Mouse (Mus musculus): Measurements from ENCODE around the gene Snx6. TPM values are rescaled to one million over a fixed set of nuclear protein-coding genes. Genes with fewer than 3 reads are reported as not detected.

The Snx6 gene
- polyA plus RNA-seq, 1 experiment from 2014 or later, result 115 TPM

DNA sequence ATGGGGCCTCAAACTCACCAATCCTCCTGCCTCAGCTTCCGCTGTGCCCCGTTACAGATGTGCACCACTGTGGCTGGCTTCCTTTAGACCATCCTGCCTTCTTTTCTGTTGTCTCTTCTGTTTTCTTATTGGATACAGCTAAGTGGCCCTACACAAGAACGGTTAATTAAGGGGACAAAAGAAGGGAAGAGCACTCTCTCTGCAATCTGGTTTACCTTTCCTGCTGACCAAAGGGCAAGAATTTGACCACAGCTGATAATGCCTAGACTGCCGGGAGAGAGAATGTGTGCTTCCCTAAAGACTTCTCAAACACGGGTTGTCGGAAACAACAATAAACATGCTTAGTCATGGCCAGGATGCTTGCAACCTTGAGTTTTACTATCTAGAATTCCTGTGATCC lies 12.0 kb upstream of the Snx6 start:
- Histone ChIP-seq H3K9ac (ENCODE audit: low read depth, low read length) (no peak overlapping the region), H3K4me1 (replicated peaks; ENCODE audit: control insufficient read depth, insufficient read depth, low read length) (peaks cover 4% of the 10 kb centered on the region; the same call in 1 of the 2 replicates), H3K36me3 (ENCODE audit: control insufficient read depth, insufficient read depth, low read length) (no peaks in the 10 kb centered on the region), H3K9me3 (ENCODE audit: control insufficient read depth, low read length) (no peaks in the 10 kb centered on the region), H3K27me3 (replicated peaks; ENCODE audit: control insufficient read depth, insufficient read depth, low read length) (no peaks in the 10 kb centered on the region), H3K4me2 (no peak overlapping the region), H3K4me3 (ENCODE audit: low read depth, low read length) (no peak overlapping the region), H3K27ac (ENCODE audit: low read depth, low read length) (no peak overlapping the region)
- DNase-seq (ENCODE audit: low spot score), result no peak
- 33% methylated on average over 6 of the region's 6 CpGs for WGBS
- no peak for ATAC-seq (replicated peaks; ENCODE audit: low FRiP score)

DNA sequence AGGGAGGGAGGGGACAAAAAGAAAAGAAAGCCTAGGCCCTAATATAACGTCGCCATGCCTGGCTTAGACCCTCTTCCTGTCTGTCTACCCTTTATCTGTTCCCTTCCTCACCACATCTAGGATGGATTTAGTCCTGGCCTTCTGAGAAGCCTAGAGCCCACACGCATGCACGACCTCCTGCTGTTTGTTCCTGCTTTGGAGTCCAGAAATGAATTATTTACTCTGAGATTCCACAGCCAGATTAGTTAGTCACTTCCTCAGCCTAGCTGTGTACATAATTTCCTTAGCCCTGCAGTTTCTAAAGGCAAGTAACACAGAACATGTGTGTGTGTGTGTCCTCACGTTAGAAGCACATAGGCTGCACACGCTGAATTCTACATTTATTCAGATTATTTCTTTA lies 10.6 kb upstream of the Snx6 start:
- ATAC-seq (replicated peaks; ENCODE audit: low FRiP score), result no peak
- H3K9me3 ChIP-seq (ENCODE audit: control insufficient read depth, low read length), result no peaks in the 10 kb centered on the region
- DNase-seq (ENCODE audit: low spot score), result no peak
- no peaks in the 10 kb centered on the region for H3K36me3 ChIP-seq (ENCODE audit: control insufficient read depth, insufficient read depth, low read length)
- H3K27ac ChIP-seq (ENCODE audit: low read depth, low read length), result no peak overlapping the region
- H3K4me2 ChIP-seq, result no peak overlapping the region
- WGBS, result 52% methylated on average over 6 of the region's 6 CpGs
- peaks cover 4% of the 10 kb centered on the region; the same call in 1 of the 2 replicates for H3K4me1 ChIP-seq (replicated peaks; ENCODE audit: control insufficient read depth, insufficient read depth, low read length)
- H3K9ac ChIP-seq (ENCODE audit: low read depth, low read length), result no peak overlapping the region
- H3K4me3 ChIP-seq (ENCODE audit: low read depth, low read length), result no peak overlapping the region
- H3K27me3 ChIP-seq (replicated peaks; ENCODE audit: control insufficient read depth, insufficient read depth, low read length), result no peaks in the 10 kb centered on the region

DNA sequence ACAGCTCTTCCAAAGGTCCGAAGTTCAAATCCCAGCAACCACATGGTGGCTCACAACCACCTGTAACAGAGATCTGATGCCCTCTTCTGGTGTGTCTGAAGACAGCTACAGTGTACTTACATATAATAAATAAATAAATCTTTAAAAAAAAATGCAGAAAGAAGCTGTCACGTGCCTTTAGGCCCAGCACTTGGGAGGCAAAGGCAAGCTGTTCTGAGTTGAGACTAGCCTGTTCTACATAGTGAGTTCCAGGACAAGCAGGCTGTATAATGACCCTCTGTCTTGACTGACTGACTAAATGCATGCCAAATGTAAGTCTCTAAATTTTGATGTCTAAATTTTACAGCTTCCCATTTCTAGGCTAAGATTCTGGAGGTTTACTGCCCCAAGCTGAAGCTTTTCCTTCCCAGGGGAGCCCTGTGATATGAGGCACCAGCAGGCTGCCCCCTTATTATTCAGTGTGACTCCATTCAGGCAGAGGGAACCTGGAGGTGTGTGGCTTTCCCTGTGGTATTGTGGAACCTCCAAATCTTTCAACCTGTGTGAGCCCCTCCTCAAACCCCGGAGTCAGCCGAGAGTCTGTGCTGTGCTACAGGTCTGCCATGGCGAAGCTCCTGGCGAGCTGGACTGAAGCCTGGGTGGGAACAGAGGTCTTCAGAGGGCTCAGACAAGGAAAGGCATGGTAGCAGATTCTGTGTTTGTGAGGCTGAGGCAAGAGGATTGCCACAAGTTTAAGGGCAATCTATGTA lies 9.9 kb upstream of the Snx6 start:
- H3K27ac ChIP-seq (ENCODE audit: low read depth, low read length), result no peak overlapping the region
- no peaks in the 10 kb centered on the region for H3K36me3 ChIP-seq (ENCODE audit: control insufficient read depth, insufficient read depth, low read length)
- no peak for DNase-seq (ENCODE audit: low spot score)
- H3K9me3 ChIP-seq (ENCODE audit: control insufficient read depth, low read length), result no peaks in the 10 kb centered on the region
- peaks cover 4% of the 10 kb centered on the region; the same call in 1 of the 2 replicates for H3K4me1 ChIP-seq (replicated peaks; ENCODE audit: control insufficient read depth, insufficient read depth, low read length)
- H3K4me2 ChIP-seq, result no peak overlapping the region
- no peak for ATAC-seq (replicated peaks; ENCODE audit: low FRiP score)
- no peak overlapping the region for H3K4me3 ChIP-seq (ENCODE audit: low read depth, low read length)
- no peaks in the 10 kb centered on the region for H3K27me3 ChIP-seq (replicated peaks; ENCODE audit: control insufficient read depth, insufficient read depth, low read length)
- WGBS, result 77% methylated on average over 6 of the region's 6 CpGs
- no peak overlapping the region for H3K9ac ChIP-seq (ENCODE audit: low read depth, low read length)

DNA sequence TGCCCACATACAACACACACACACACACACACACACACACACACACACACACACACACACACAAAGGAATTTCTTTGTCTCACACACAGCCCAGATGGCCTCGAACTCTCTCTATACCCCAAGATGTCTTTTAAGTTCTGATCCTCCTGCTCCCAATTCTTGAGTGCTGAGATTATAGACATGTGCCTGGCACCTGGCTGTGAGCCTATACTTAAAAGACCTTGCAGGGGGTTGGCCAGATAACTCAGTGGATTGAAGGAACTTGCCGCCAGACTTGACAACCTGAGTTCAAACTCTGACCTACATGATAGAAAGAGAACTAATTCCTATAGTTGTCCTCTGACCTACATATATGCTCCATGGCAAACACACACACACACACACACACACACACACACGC lies 8.0 kb upstream of the Snx6 start:
- no peaks in the 10 kb centered on the region for H3K36me3 ChIP-seq (ENCODE audit: control insufficient read depth, insufficient read depth, low read length)
- no peak overlapping the region for H3K4me2 ChIP-seq
- no peak overlapping the region for H3K27ac ChIP-seq (ENCODE audit: low read depth, low read length)
- DNase-seq (ENCODE audit: low spot score), result no peak
- H3K27me3 ChIP-seq (replicated peaks; ENCODE audit: control insufficient read depth, insufficient read depth, low read length), result no peaks in the 10 kb centered on the region
- H3K9me3 ChIP-seq (ENCODE audit: control insufficient read depth, low read length), result no peaks in the 10 kb centered on the region
- 86% methylated on average over 3 of the region's 3 CpGs for WGBS
- H3K9ac ChIP-seq (ENCODE audit: low read depth, low read length), result no peak overlapping the region
- ATAC-seq (replicated peaks; ENCODE audit: low FRiP score), result no peak
- peaks cover 4% of the 10 kb centered on the region; the same call in 1 of the 2 replicates for H3K4me1 ChIP-seq (replicated peaks; ENCODE audit: control insufficient read depth, insufficient read depth, low read length)
- no peak overlapping the region for H3K4me3 ChIP-seq (ENCODE audit: low read depth, low read length)

DNA sequence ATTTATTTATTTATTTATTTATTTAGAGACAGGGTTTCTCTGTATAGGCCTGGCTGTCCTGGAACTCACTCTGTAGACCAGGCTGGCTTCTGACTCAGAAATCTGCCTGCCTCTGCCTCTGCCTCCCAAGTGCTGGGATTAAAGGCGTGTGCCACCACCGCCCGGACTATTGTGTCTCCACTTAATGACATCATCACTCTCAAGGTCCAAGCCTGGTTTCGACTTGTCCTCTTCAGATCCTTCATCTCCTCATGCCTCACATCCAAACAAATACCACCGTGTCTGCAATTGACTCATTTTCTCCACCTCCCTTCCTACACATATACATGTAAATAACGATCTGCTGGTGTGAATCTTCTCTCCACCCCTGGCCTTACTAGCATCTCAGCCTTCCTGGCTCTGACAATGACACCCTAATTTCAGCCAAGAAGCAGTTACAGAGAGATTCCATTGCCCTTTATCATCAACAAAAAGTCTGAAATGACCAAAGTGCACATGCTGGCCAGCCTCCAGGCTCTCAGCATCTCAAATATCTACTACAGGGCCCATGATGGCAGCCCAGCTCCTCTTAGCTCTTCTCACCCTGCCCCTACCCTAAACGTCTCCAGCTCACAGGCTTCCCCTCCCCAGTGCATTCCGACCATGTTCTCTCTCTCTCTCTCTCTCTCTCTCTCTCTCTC lies 1.2 kb upstream of the Snx6 start:
- DNase-seq (ENCODE audit: low spot score) (no peak), ATAC-seq (replicated peaks; ENCODE audit: low FRiP score) (no peak)
- Histone ChIP-seq H3K36me3 (ENCODE audit: control insufficient read depth, insufficient read depth, low read length) (no peaks in the 10 kb centered on the region), H3K9ac (ENCODE audit: low read depth, low read length) (no peak overlapping the region), H3K9me3 (ENCODE audit: control insufficient read depth, low read length) (no peaks in the 10 kb centered on the region), H3K4me3 (ENCODE audit: low read depth, low read length) (no peak overlapping the region), H3K27me3 (replicated peaks; ENCODE audit: control insufficient read depth, insufficient read depth, low read length) (no peaks in the 10 kb centered on the region), H3K4me1 (replicated peaks; ENCODE audit: control insufficient read depth, insufficient read depth, low read length) (peaks cover 10% of the 10 kb centered on the region), H3K4me2 (no peak overlapping the region), H3K27ac (ENCODE audit: low read depth, low read length) (no peak overlapping the region)
- WGBS, result 85% methylated on average over 8 of the region's 8 CpGs

DNA sequence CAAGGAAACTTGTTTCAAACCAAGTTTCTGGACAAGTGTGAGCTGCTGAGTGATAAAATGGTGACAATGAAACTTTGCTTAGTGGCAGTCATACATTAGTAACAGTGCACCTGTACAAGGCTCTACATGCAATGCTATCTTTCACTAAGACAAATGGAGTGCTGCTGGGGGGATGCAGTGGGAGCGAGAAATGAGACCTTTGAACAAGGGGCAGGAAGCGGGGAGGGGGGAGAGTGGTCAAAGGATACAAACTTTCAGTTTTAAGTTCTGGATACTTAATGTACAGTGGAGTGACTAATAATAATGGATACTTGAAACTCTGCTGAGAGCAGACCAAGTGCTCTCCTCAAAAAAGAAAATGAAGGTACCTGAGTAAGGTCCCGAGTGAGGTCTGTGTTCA lies 1.1 kb downstream of the Snx6 start:
- no peaks in the 10 kb centered on the region for H3K36me3 ChIP-seq (ENCODE audit: control insufficient read depth, insufficient read depth, low read length)
- H3K27ac ChIP-seq (ENCODE audit: low read depth, low read length), result no peak overlapping the region

DNA sequence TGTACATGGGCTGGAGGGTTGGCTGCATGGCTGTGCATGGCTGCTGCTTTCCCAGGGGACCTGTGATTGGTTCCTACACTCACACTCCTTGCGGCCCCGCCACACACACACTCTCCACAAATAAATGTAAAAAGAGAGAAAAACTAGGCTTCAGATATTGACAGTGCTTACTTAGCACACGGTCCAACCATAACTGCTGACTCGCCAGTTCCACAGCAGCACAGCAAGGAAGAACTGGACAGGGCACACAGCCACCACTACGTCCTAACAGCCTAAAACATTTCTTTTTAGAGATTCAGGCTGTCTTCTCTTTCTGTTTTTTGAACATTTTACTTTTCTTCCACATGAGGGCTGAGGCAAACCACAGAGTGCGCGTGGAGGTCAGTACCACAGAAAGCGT lies 4.0 kb downstream of the Snx6 start:
- no peak for DNase-seq (ENCODE audit: low spot score)
- H3K27me3 ChIP-seq (replicated peaks; ENCODE audit: control insufficient read depth, insufficient read depth, low read length), result no peaks in the 10 kb centered on the region
- WGBS, result 85% methylated on average over 8 of the region's 8 CpGs
- H3K4me3 ChIP-seq (ENCODE audit: low read depth, low read length), result no peak overlapping the region
- no peak overlapping the region for H3K9ac ChIP-seq (ENCODE audit: low read depth, low read length)
- no peaks in the 10 kb centered on the region for H3K9me3 ChIP-seq (ENCODE audit: control insufficient read depth, low read length)
- no peaks in the 10 kb centered on the region for H3K36me3 ChIP-seq (ENCODE audit: control insufficient read depth, insufficient read depth, low read length)
- H3K4me2 ChIP-seq, result no peak overlapping the region
- ATAC-seq (replicated peaks; ENCODE audit: low FRiP score), result no peak
- H3K4me1 ChIP-seq (replicated peaks; ENCODE audit: control insufficient read depth, insufficient read depth, low read length), result peaks cover 25% of the 10 kb centered on the region
- no peak overlapping the region for H3K27ac ChIP-seq (ENCODE audit: low read depth, low read length)

More for the DNA sequence above, 1.1 kb downstream of the Snx6 start:
- WGBS, result 35% methylated on average over 3 of the region's 3 CpGs
- peaks cover 20% of the 10 kb centered on the region for H3K4me1 ChIP-seq (replicated peaks; ENCODE audit: control insufficient read depth, insufficient read depth, low read length)
- ATAC-seq (replicated peaks; ENCODE audit: low FRiP score) (no peak), DNase-seq (ENCODE audit: low spot score) (no peak)
- H3K27me3 ChIP-seq (replicated peaks; ENCODE audit: control insufficient read depth, insufficient read depth, low read length), result no peaks in the 10 kb centered on the region
- H3K9me3 ChIP-seq (ENCODE audit: control insufficient read depth, low read length), result no peaks in the 10 kb centered on the region
- H3K4me3 ChIP-seq (ENCODE audit: low read depth, low read length), result peak overlapping the region; percentile 84
- H3K4me2 ChIP-seq, result peak overlapping the region; percentile 70
- H3K9ac ChIP-seq (ENCODE audit: low read depth, low read length), result no peak overlapping the region

DNA sequence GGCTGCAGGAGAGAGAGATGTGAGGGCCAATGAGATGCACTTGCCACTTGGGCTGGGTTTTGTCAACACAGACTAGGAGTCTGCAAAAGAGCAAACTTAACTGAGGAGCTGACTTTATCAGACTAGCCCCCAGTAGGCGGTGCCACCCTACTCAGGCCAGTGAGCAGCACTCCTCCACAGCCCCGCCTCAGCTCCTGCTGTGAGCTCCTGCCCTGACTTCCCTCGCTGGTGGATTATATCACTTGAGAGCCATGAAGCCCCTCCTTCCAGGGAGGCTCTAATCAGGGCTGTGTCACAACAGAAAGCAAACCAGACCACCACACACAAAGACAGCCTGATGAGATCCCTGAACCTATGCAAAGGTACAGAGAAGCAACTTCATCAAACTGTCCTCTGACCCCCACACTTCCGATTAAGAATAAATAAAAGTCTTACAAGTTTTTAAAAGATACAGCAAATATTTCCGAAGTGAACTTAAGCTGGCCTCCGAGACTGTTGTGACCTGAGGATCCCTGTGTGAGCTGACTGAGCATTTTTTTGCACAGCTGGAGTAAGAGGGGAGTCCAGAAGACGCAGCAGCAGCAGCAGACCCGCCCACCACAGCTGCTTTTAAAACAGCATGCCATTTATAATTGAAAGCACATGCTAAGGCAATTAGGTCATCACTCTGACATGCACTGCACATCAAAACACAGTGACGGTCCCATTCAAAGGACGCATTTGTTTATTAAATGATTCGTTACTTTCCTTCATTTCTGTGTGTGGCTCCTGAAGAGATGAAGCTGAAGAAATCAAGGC lies 6.0 kb downstream of the Snx6 start:
- H3K4me3 ChIP-seq (ENCODE audit: low read depth, low read length), result no peak overlapping the region
- no peaks in the 10 kb centered on the region for H3K9me3 ChIP-seq (ENCODE audit: control insufficient read depth, low read length)
- no peaks in the 10 kb centered on the region for H3K36me3 ChIP-seq (ENCODE audit: control insufficient read depth, insufficient read depth, low read length)
- H3K4me2 ChIP-seq, result peak overlapping the region; percentile 41
- H3K27ac ChIP-seq (ENCODE audit: low read depth, low read length), result no peak overlapping the region
- DNase-seq (ENCODE audit: low spot score), result peak; percentile 57
- no peaks in the 10 kb centered on the region for H3K27me3 ChIP-seq (replicated peaks; ENCODE audit: control insufficient read depth, insufficient read depth, low read length)
- WGBS, result 33% methylated on average over 11 of the region's 11 CpGs
- peak; percentile 92 for ATAC-seq (replicated peaks; ENCODE audit: low FRiP score)
- H3K9ac ChIP-seq (ENCODE audit: low read depth, low read length), result no peak overlapping the region
- peaks cover 25% of the 10 kb centered on the region for H3K4me1 ChIP-seq (replicated peaks; ENCODE audit: control insufficient read depth, insufficient read depth, low read length)

All from liver, embryonic 11.5 days (tissue).